Mouse (Mus musculus): ENCODE data around the gene Sgk1.
A peak's percentile ranks its signal among the peaks of the same experiment; 100 is the strongest.

GRCm38 (mm10) chr10:21839248-21840155 lies 42.5 kb upstream of the Sgk1 start:
- TF ChIP-seq CTCF (IDR thresholded peaks at IDR 0.05) (no peak), EP300 (IDR thresholded peaks at IDR 0.05) (peak; percentile 9; the same call in 1 of the 2 replicates)

All from lung, postnatal 0 days (tissue).